Mouse (Mus musculus): ENCODE data around the gene Gm16253.

- TF ChIP-seq CTCF (IDR thresholded peaks at IDR 0.05; ENCODE audit: control insufficient read depth, insufficient read depth, insufficient read length) (no peak), USF1 (IDR thresholded peaks at IDR 0.05; ENCODE audit: low read depth) (no peak), FOSL1 (IDR thresholded peaks at IDR 0.05; ENCODE audit: insufficient read depth, low read length, poor library complexity, severe bottlenecking) (no peak), MYOD1 (IDR thresholded peaks at IDR 0.05; ENCODE audit: control insufficient read depth, insufficient read length, low read depth) (no peak), MAX (IDR thresholded peaks at IDR 0.05) (no peak)
Observed at GRCm38 (mm10) chr3:96571336-96571735, 5.4 kb upstream of the Gm16253 start.
